In the genomic region with DNA sequence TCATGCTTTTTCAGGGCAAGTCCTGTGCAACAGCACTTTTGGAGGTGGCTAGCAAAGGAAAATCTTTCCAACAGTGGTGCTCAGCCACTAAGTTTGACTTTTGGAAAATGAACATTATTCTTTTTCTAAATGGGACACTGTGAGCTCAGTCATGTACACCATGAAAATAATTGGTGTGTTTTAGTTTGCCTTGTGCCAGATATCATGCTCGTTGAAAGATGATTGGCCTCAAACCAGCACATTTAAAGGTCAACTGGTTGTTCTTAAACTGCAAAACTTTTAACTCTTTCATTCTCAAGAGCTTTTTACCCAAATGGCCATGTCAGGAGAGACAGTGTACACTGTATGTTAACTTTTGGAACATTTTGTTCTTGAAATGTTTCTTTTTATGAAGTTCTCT, we compare ENCODE assay signal across 26 mouse cellular contexts. TPM values are rescaled to one million over a fixed set of nuclear protein-coding genes. Genes with fewer than 3 reads are reported as not detected.
DNase-seq lines count a peak whose midpoint lies in the region; ATAC-seq and TF ChIP-seq lines count a peak whose summit lies in the region.
"Had no signal": no experiment of that assay in that cellular context is flagged by ENCODE, and none has a peak within 500 bp of the region (broad histone marks: within the 10 kb centered on the region; RNA-seq: fewer than 3 reads in every experiment).

No protein-coding gene starts in this region.

- H3K4me3 ChIP-seq in embryonic facial prominence, embryonic 14.5 days (ENCODE audit: low read depth, low read length) = no peak overlapping the region
- no peak overlapping the region for H3K4me3 ChIP-seq in embryonic facial prominence, embryonic 10.5 days
- no peak overlapping the region for H3K4me3 ChIP-seq in kidney, adult 2 months (ENCODE audit: insufficient read depth, low read depth, low read length)
- H3K4me3 ChIP-seq in kidney, embryonic 15.5 days (replicated peaks) = no peak overlapping the region
- H3K4me3 ChIP-seq: embryonic facial prominence, embryonic 15.5 days; forebrain, embryonic 15.5 days; layer of hippocampus, adult 2 months; limb, embryonic 13.5 days; liver, embryonic 12.5 days had no signal

- no peak for ATAC-seq in embryonic facial prominence, embryonic 14.5 days (ENCODE audit: low read depth)
- no peak for ATAC-seq in kidney, embryonic 15.5 days (replicated peaks; ENCODE audit: low FRiP score)
- ATAC-seq in activated CD4-positive, CD25-positive, alpha-beta regulatory T cell, adult 4 months = no peak
- ATAC-seq: forebrain, embryonic 15.5 days; hindbrain, postnatal 0 days; intestine, embryonic 16.5 days; liver, embryonic 12.5 days; midbrain, embryonic 16.5 days had no signal

- H3K27ac ChIP-seq in embryonic facial prominence, embryonic 14.5 days (replicated peaks; ENCODE audit: low read depth, low read length) = no peak overlapping the region
- H3K27ac ChIP-seq in embryonic facial prominence, embryonic 10.5 days (replicated peaks) = no peak overlapping the region
- no peak overlapping the region for H3K27ac ChIP-seq in kidney, adult 2 months (ENCODE audit: insufficient read depth, low read depth, low read length)
- no peak overlapping the region for H3K27ac ChIP-seq in kidney, embryonic 15.5 days
- H3K27ac ChIP-seq: embryonic facial prominence, embryonic 15.5 days; forebrain, embryonic 15.5 days; hindbrain, postnatal 0 days; layer of hippocampus, adult 2 months; limb, embryonic 13.5 days; liver, embryonic 12.5 days had no signal

- no peaks in the 10 kb centered on the region for H3K36me3 ChIP-seq in embryonic facial prominence, embryonic 14.5 days (ENCODE audit: control insufficient read depth, insufficient read depth, low read length)
- H3K36me3 ChIP-seq in embryonic facial prominence, embryonic 10.5 days (replicated peaks) = no peaks in the 10 kb centered on the region
- H3K36me3 ChIP-seq in kidney, adult 2 months (ENCODE audit: control insufficient read depth, insufficient read depth, low read length) = no peaks in the 10 kb centered on the region
- no peaks in the 10 kb centered on the region for H3K36me3 ChIP-seq in kidney, embryonic 15.5 days
- H3K36me3 ChIP-seq: embryonic facial prominence, embryonic 15.5 days; forebrain, embryonic 15.5 days; limb, embryonic 13.5 days; liver, embryonic 12.5 days had no signal

- 31% methylated on average over 1 of the region's 1 CpGs for WGBS in embryonic facial prominence, embryonic 14.5 days
- 56% methylated on average over 1 of the region's 1 CpGs for WGBS in embryonic facial prominence, embryonic 10.5 days
- WGBS in kidney, adult 2 months = 12% methylated on average over 1 of the region's 1 CpGs
- WGBS in kidney, embryonic 15.5 days = 26% methylated on average over 1 of the region's 1 CpGs

- TF ChIP-seq POLR2A in kidney, adult 2 months (IDR thresholded peaks at IDR 0.05; ENCODE audit: low read depth, low read length) = no peak

- H3K4me1 ChIP-seq in embryonic facial prominence, embryonic 14.5 days (ENCODE audit: control insufficient read depth, insufficient read depth, low read length) = no peaks in the 10 kb centered on the region
- no peaks in the 10 kb centered on the region for H3K4me1 ChIP-seq in embryonic facial prominence, embryonic 10.5 days
- H3K4me1 ChIP-seq in kidney, adult 2 months (ENCODE audit: control insufficient read depth, insufficient read depth, low read length) = peaks cover 3% of the 10 kb centered on the region; the same call in 1 of the 2 replicates
- H3K4me1 ChIP-seq in kidney, embryonic 15.5 days = no peaks in the 10 kb centered on the region
- H3K4me1 ChIP-seq: embryonic facial prominence, embryonic 15.5 days; forebrain, embryonic 15.5 days; limb, embryonic 13.5 days; liver, embryonic 12.5 days had no signal

- no peak overlapping the region for H3K9ac ChIP-seq in embryonic facial prominence, embryonic 14.5 days (ENCODE audit: low read depth, low read length)
- no peak overlapping the region for H3K9ac ChIP-seq in kidney, embryonic 15.5 days
- H3K9ac ChIP-seq: embryonic facial prominence, embryonic 15.5 days; forebrain, embryonic 15.5 days; limb, embryonic 13.5 days; liver, embryonic 12.5 days had no signal

- no peak overlapping the region for H3K4me2 ChIP-seq in embryonic facial prominence, embryonic 14.5 days (ENCODE audit: low read depth, low read length)
- H3K4me2 ChIP-seq in kidney, embryonic 15.5 days = no peak overlapping the region
- H3K4me2 ChIP-seq: embryonic facial prominence, embryonic 15.5 days; forebrain, embryonic 15.5 days; limb, embryonic 13.5 days; liver, embryonic 12.5 days had no signal

- no peaks in the 10 kb centered on the region for H3K27me3 ChIP-seq in embryonic facial prominence, embryonic 14.5 days (replicated peaks; ENCODE audit: control insufficient read depth, insufficient read depth, low read length)
- H3K27me3 ChIP-seq in embryonic facial prominence, embryonic 10.5 days (replicated peaks; ENCODE audit: low read depth, poor library complexity, severe bottlenecking) = no peaks in the 10 kb centered on the region
- no peaks in the 10 kb centered on the region for H3K27me3 ChIP-seq in kidney, adult 2 months (replicated peaks; ENCODE audit: control insufficient read depth, insufficient read depth, low read length)
- no peaks in the 10 kb centered on the region for H3K27me3 ChIP-seq in kidney, embryonic 15.5 days
- H3K27me3 ChIP-seq: embryonic facial prominence, embryonic 15.5 days; forebrain, embryonic 15.5 days; limb, embryonic 13.5 days; liver, embryonic 12.5 days had no signal

- intact Hi-C loops in heart, postnatal 14 days (cut with DNase I) = no loop called here

- no peak for TF ChIP-seq CTCF in kidney, adult 2 months (conservative IDR thresholded peaks at IDR 0.05; ENCODE audit: insufficient read depth, insufficient read length, low read depth, low read length)

- no peaks in the 10 kb centered on the region for H3K9me3 ChIP-seq in embryonic facial prominence, embryonic 14.5 days (ENCODE audit: control insufficient read depth, low read length)
- H3K9me3 ChIP-seq in embryonic facial prominence, embryonic 10.5 days = no peaks in the 10 kb centered on the region
- H3K9me3 ChIP-seq in kidney, embryonic 15.5 days (replicated peaks) = no peaks in the 10 kb centered on the region
- H3K9me3 ChIP-seq: embryonic facial prominence, embryonic 15.5 days; forebrain, embryonic 15.5 days; limb, embryonic 13.5 days; liver, embryonic 12.5 days had no signal

- peak; percentile 9 for DNase-seq in embryonic facial prominence, embryonic 14.5 days (ENCODE audit: low spot score)
- no peak for DNase-seq in embryonic facial prominence, embryonic 10.5 days (ENCODE audit: low spot score)
- DNase-seq in kidney, adult 2 months = peak; percentile 11
- DNase-seq in adipocyte (ENCODE audit: low spot score) = peak; percentile 64
- peak; percentile 10 to 59 for DNase-seq in heart, postnatal 14 days
- DNase-seq: adrenal gland, postnatal 14 days; cerebellum, adult 8-10 months; cerebellum, postnatal 36 days; embryo, embryonic 11 days; kidney, postnatal 25 days; layer of hippocampus, postnatal 36 days; lung, adult 18-20 months; lung, postnatal 4 days; right cerebral cortex, postnatal 4 days; thymus, adult 18-20 months; thymus, postnatal 36 days had no signal

RNA-seq across cellular contexts. Expression of a gene that starts 17.3 kb away (rescaled TPM):
- polyA plus RNA-seq in embryonic facial prominence, embryonic 14.5 days (2014; fragmentation: Nextera tagmentation; extraction: Ambion mirVana) = 13.6 and 14.0 TPM in 2 replicates
- 15.9 and 19.7 TPM in 2 replicates for polyA plus RNA-seq in embryonic facial prominence, embryonic 10.5 days (2016; fragmentation: Nextera tagmentation; extraction: Ambion mirVana)
- 18.3 and 20.0 TPM in 2 replicates for polyA plus RNA-seq in kidney, adult 2 months (2012; rRNA removed)
- polyA plus RNA-seq in kidney, embryonic 15.5 days (2015; fragmentation: Nextera tagmentation; extraction: Ambion mirVana) = 13.9 and 16.7 TPM in 2 replicates
- 10 to 100 TPM; 36.9 to 46.8 TPM for total RNA-seq in heart, postnatal 14 days (2021)
- polyA plus RNA-seq in activated CD4-positive, CD25-positive, alpha-beta regulatory T cell, adult 4 months (2017; shearing (Covaris generic)) = 1 to 10 TPM; 7.3 to 7.6 TPM
